Mouse (Mus musculus) G1E (cell line): Measurements from ENCODE around the gene Dock8.

Source experiments
- CTCF ChIP-seq: IDR thresholded peaks from 2 replicates; pipeline ENCODE4 v1.5.1; 2012; ENCODE audit warnings: low read depth, low read length, inconsistent platforms, mixed read lengths
- GATA1 ChIP-seq: IDR thresholded peaks from 2 replicates; pipeline ENCODE4 v1.6.1; 2012; ENCODE audit warnings: borderline replicate concordance, low read length, inconsistent platforms, mixed read lengths

- TF ChIP-seq CTCF (no peak), GATA1 (no peak)
Measured at GRCm38 (mm10) chr19:24988831-24989230, 10.5 kb upstream of the Dock8 start.
